Mouse (Mus musculus) limb, embryonic 11.5 days (tissue): ENCODE data around the gene Clasp1. TPM values are rescaled to one million over a fixed set of nuclear protein-coding genes. Genes with fewer than 3 reads are reported as not detected.

Experiments used
- ATAC-seq: fragments of 200-750 bp; cut with Nextera tagmentation; 2 replicates; pipeline ENCODE4 v1.8.0; 2017; ENCODE audit warnings: low read depth; ENCODE audit not compliant: insufficient number of reproducible peaks, low FRiP score, low TSS enrichment
- DNase-seq: peaks from one replicate; pipeline ENCODE4 v3.0.0-alpha.2; 2015; ENCODE audit warnings: low spot score
- H3K27ac ChIP-seq: fragments of 300-500 bp; sonication (generic); replicated peaks from 2 replicates; pipeline ENCODE4 v1.5.1; 2014; ENCODE audit warnings: low read depth, mild to moderate bottlenecking, low read length
- H3K27me3 ChIP-seq: fragments of 300-500 bp; sonication (generic); 2 replicates; pipeline ENCODE4 v1.6.1; 2014; ENCODE audit warnings: mild to moderate bottlenecking, low read length, mixed read lengths; ENCODE audit not compliant: control insufficient read depth, insufficient read depth
- H3K36me3 ChIP-seq: fragments of 300-500 bp; sonication (generic); 2 replicates; pipeline ENCODE4 v1.6.1; 2014; ENCODE audit warnings: mild to moderate bottlenecking, low read length, moderate library complexity, mixed read lengths; ENCODE audit not compliant: control insufficient read depth, insufficient read depth
- H3K4me1 ChIP-seq: fragments of 300-500 bp; sonication (generic); 2 replicates; pipeline ENCODE4 v1.6.1; 2014; ENCODE audit warnings: low read length, mixed read lengths; ENCODE audit not compliant: control insufficient read depth, insufficient read depth
- H3K4me2 ChIP-seq: fragments of 300-500 bp; sonication (generic); 2 replicates; pipeline ENCODE4 v1.6.1; 2014; ENCODE audit warnings: low read depth, mild to moderate bottlenecking, moderate library complexity; ENCODE audit not compliant: severe bottlenecking
- H3K4me3 ChIP-seq: fragments of 300-500 bp; sonication (generic); 2 replicates; pipeline ENCODE4 v1.5.1; 2014; ENCODE audit warnings: low read depth, low read length
- H3K9ac ChIP-seq: fragments of 300-500 bp; sonication (generic); 2 replicates; pipeline ENCODE4 v1.6.1; 2014; ENCODE audit warnings: mild to moderate bottlenecking, low read length
- H3K9me3 ChIP-seq: fragments of 300-500 bp; sonication (generic); 2 replicates; pipeline ENCODE4 v1.6.1; 2016; ENCODE audit warnings: low read length; ENCODE audit not compliant: control insufficient read depth
- WGBS: fragments of 180-500 bp; shearing (Covaris S2); extraction: QIAGEN DNeasy Blood & Tissue Kit; methylation state at CpG from one replicate; pipeline ENCODE4 v1.1.7; 2014; 5-methylcytosine and 5-hydroxymethylcytosine counted together
- polyA plus RNA-seq: library from polyadenylated mRNA; unstranded; fragments of >200 nt; fragmentation: Nextera tagmentation; extraction: Ambion mirVana; gene quantifications from 2 replicates; pipeline ENCODE4 v1.2.1, GENCODE M21; 2014

Clasp1 gene
- polyA plus RNA-seq, 1 experiment from 2014 or later = 68.8 TPM

- no peak for DNase-seq
- 77% methylated on average over 6 of the region's 6 CpGs for WGBS
- peaks cover 4% of the 10 kb centered on the region; the same call in 1 of the 2 replicates for H3K36me3 ChIP-seq
Measured at GRCm38 (mm10) chr1:118398567-118398966, 9.7 kb downstream of the Clasp1 start.

DNA sequence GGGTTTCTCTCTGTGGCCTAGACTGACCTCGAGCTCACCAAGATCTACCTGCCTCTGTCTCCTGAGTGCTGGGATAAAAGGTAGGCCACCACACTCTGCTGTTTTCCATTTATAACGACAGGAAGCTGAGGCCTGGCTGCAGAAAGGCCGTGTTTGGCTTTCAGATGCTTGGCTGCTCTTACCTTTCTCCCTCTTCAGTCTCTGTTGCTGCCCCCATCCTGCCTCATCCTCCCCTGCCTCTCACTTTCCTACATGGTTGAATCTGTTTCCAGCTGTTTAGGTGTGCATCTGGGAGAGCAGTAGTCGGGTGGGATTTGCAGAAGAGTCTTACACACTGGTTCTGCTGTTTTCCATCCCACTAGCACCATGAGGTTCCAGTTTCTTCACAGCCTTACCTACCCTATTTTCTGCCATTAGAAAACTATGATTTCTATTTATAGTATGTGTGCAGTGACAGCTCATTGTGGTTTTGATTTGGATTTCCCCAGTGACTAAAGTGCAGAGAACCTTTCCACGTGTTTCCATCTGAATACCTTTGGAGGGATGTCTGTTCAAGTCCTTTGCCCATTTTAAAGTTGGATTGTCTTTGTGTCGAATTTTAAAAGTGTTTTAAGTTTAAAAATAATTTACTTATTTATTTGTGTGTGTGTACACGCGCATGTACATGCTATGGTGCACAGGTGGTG is 10.9 kb downstream of the Clasp1 start:
- WGBS = 87% methylated on average over 8 of the region's 8 CpGs
- H3K4me2 ChIP-seq = no peak overlapping the region
- H3K36me3 ChIP-seq = peaks cover 2% of the 10 kb centered on the region; the same call in 1 of the 2 replicates
- ATAC-seq = no peak
- H3K4me1 ChIP-seq = no peaks in the 10 kb centered on the region
- no peak overlapping the region for H3K27ac ChIP-seq
- H3K9ac ChIP-seq = no peak overlapping the region
- DNase-seq = no peak
- no peak overlapping the region for H3K4me3 ChIP-seq
- H3K9me3 ChIP-seq = no peaks in the 10 kb centered on the region
- no peaks in the 10 kb centered on the region for H3K27me3 ChIP-seq

More at GRCm38 (mm10) chr1:118398567-118398966, 9.7 kb downstream of the Clasp1 start:
- H3K27ac ChIP-seq = no peak overlapping the region
- no peak overlapping the region for H3K4me3 ChIP-seq
- ATAC-seq = no peak
- H3K9ac ChIP-seq = no peak overlapping the region
- H3K27me3 ChIP-seq = no peaks in the 10 kb centered on the region
- no peaks in the 10 kb centered on the region for H3K9me3 ChIP-seq
- H3K4me1 ChIP-seq = no peaks in the 10 kb centered on the region
- H3K4me2 ChIP-seq = no peak overlapping the region

GRCm38 (mm10) chr1:118401991-118402390 is 13.1 kb downstream of the Clasp1 start:
- Histone ChIP-seq H3K9me3 (no peaks in the 10 kb centered on the region), H3K4me1 (no peaks in the 10 kb centered on the region), H3K27ac (no peak overlapping the region), H3K4me2 (no peak overlapping the region), H3K27me3 (no peaks in the 10 kb centered on the region), H3K4me3 (no peak overlapping the region), H3K9ac (no peak overlapping the region), H3K36me3 (peaks cover 2% of the 10 kb centered on the region; the same call in 1 of the 2 replicates)
- ATAC-seq (no peak), DNase-seq (no peak)
- 89% methylated on average over 4 of the region's 4 CpGs for WGBS

DNA sequence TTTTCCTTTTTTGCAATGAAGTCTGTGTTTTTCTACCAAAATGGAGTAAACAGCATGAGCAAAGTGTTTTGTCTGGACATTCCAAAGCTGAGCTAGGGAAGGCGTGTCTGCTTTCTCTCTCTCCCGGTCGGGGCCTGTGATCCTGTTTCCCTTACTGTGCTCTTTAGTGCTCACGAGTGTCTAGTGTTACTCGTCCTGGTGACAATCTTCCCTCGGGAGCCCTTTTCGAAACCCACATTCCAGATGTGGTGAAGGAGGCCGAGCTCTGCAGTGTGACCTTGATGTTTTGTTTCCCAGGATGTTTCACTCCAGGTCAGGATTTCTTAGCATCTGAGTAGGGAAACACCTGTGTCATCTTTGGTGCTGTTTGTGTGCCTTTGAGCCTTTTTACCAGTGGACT is 13.7 kb downstream of the Clasp1 start:
- Histone ChIP-seq H3K27me3 (no peaks in the 10 kb centered on the region), H3K4me2 (no peak overlapping the region), H3K4me3 (no peak overlapping the region), H3K4me1 (no peaks in the 10 kb centered on the region), H3K9ac (no peak overlapping the region), H3K36me3 (peaks cover 2% of the 10 kb centered on the region; the same call in 1 of the 2 replicates), H3K27ac (no peak overlapping the region), H3K9me3 (no peaks in the 10 kb centered on the region)
- DNase-seq (no peak), ATAC-seq (no peak)
- WGBS = 64% methylated on average over 8 of the region's 8 CpGs

GRCm38 (mm10) chr1:118402966-118403365 is 14.1 kb downstream of the Clasp1 start:
- Histone ChIP-seq H3K9me3 (no peaks in the 10 kb centered on the region), H3K4me2 (no peak overlapping the region), H3K4me3 (no peak overlapping the region), H3K27ac (no peak overlapping the region), H3K27me3 (no peaks in the 10 kb centered on the region), H3K36me3 (peaks cover 2% of the 10 kb centered on the region; the same call in 1 of the 2 replicates), H3K9ac (no peak overlapping the region), H3K4me1 (no peaks in the 10 kb centered on the region)
- 92% methylated on average over 6 of the region's 6 CpGs for WGBS
- ATAC-seq (no peak), DNase-seq (no peak)

- no peak overlapping the region for H3K27ac ChIP-seq
- WGBS = 79% methylated on average over 3 of the region's 3 CpGs
- peaks cover 2% of the 10 kb centered on the region; the same call in 1 of the 2 replicates for H3K36me3 ChIP-seq
- no peak for ATAC-seq
- H3K27me3 ChIP-seq = no peaks in the 10 kb centered on the region
- H3K9ac ChIP-seq = no peak overlapping the region
- no peak overlapping the region for H3K4me2 ChIP-seq
- H3K9me3 ChIP-seq = no peaks in the 10 kb centered on the region
- H3K4me1 ChIP-seq = no peaks in the 10 kb centered on the region
- H3K4me3 ChIP-seq = no peak overlapping the region
- no peak for DNase-seq
Measured at GRCm38 (mm10) chr1:118403440-118403839, 14.6 kb downstream of the Clasp1 start.

GRCm38 (mm10) chr1:118407586-118408250 is 18.9 kb downstream of the Clasp1 start:
- no peak overlapping the region for H3K27ac ChIP-seq
- peaks cover 2% of the 10 kb centered on the region; the same call in 1 of the 2 replicates for H3K36me3 ChIP-seq
- WGBS = 88% methylated on average over 7 of the region's 7 CpGs

DNA sequence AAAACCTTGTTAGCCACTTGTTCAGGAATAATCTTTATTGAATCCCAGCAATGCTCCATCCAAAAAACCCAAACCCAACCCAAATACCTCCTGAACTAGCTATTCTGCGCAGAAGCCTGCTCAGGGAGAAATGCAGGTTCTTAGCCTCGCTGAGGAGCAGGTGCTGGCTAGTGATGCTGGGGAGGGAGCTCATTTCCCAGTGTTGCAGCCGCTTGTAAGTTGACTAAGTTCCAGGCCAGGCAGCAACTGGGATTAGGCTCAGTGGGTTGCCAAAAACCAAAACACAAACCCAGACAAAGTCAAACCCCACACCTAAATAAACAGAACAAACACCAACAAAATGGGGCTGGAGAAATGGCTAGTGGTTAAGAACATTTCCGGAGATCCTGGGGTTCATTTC is 20.4 kb downstream of the Clasp1 start:
- 87% methylated on average over 4 of the region's 4 CpGs for WGBS
- Histone ChIP-seq H3K9me3 (no peaks in the 10 kb centered on the region), H3K9ac (no peak overlapping the region), H3K36me3 (no peaks in the 10 kb centered on the region; the same call in 1 of the 2 replicates), H3K4me3 (no peak overlapping the region), H3K27ac (no peak overlapping the region), H3K4me2 (no peak overlapping the region), H3K27me3 (no peaks in the 10 kb centered on the region), H3K4me1 (no peaks in the 10 kb centered on the region)
- no peak for ATAC-seq
- DNase-seq = no peak

More at GRCm38 (mm10) chr1:118407586-118408250, 18.9 kb downstream of the Clasp1 start:
- H3K9ac ChIP-seq = no peak overlapping the region
- H3K4me1 ChIP-seq = no peaks in the 10 kb centered on the region
- no peak overlapping the region for H3K4me3 ChIP-seq
- H3K9me3 ChIP-seq = no peaks in the 10 kb centered on the region
- DNase-seq (no peak), ATAC-seq (no peak)
- no peaks in the 10 kb centered on the region for H3K27me3 ChIP-seq
- no peak overlapping the region for H3K4me2 ChIP-seq
